Mouse (Mus musculus) adrenal gland, adult 2 months (tissue): ENCODE data around the gene Slc22a3. TPM values are rescaled to one million over a fixed set of nuclear protein-coding genes. Genes with fewer than 3 reads are reported as not detected.

Source experiments
- DNase-seq: peaks from one replicate; pipeline ENCODE4 v3.0.0; 2021
- long read RNA-seq: library from polyadenylated mRNA; stranded (forward); transcript quantifications from one replicate; pipeline ENCODE4 v2.0.0, GENCODE M21; 2021
- polyA plus RNA-seq: library from polyadenylated mRNA; depleted of rRNA; stranded (reverse); fragments of >200 nt; gene quantifications from 2 replicates; pipeline ENCODE4 v1.2.3, GENCODE M21; 2012; rRNA removed
- total RNA-seq, 2 experiments: library from RNA; stranded (reverse); gene quantifications; 2 replicates each; pipeline ENCODE4 v1.2.3; 2021

The Slc22a3 gene
- total RNA-seq (10 to 100 TPM in 1 of 2 experiments, 1 to 10 TPM in 1; 5.7 to 12.0 TPM), polyA plus RNA-seq (5.7 and 9.7 TPM in 2 replicates)
- long read RNA-seq, transcript Slc22a3-201 (11 exons, 3,504 nt), result major isoform, 11 of 14 reads
- long read RNA-seq, partial matches to known transcripts, result 0 of 14 reads
- long read RNA-seq, other reads (novel, unspliced or antisense), result 3 of 14 reads

GRCm38 (mm10) chr17:12507654-12508204 lies at the start of gene Slc22a3:
Slc22a3 (minus strand) TSS chr17:12507704.
- no peak for DNase-seq

GRCm38 (mm10) chr17:12534353-12535145 lies 27.0 kb upstream of the Slc22a3 start:
- peak; percentile 77 for DNase-seq

- peak; percentile 43 for DNase-seq
Observed at GRCm38 (mm10) chr17:12532115-12532514, 24.6 kb upstream of the Slc22a3 start.

GRCm38 (mm10) chr17:12530081-12530480 lies 22.6 kb upstream of the Slc22a3 start:
- peak; percentile 32 for DNase-seq

GRCm38 (mm10) chr17:12529384-12529985 lies 22.0 kb upstream of the Slc22a3 start:
- DNase-seq, result no peak

GRCm38 (mm10) chr17:12519089-12519488 lies 11.6 kb upstream of the Slc22a3 start:
- no peak for DNase-seq

GRCm38 (mm10) chr17:12518194-12518593 lies 10.7 kb upstream of the Slc22a3 start:
- peak; percentile 24 for DNase-seq

GRCm38 (mm10) chr17:12513997-12514396 lies 6.5 kb upstream of the Slc22a3 start:
- no peak for DNase-seq

GRCm38 (mm10) chr17:12513107-12513923 lies 5.8 kb upstream of the Slc22a3 start:
- DNase-seq, result no peak

GRCm38 (mm10) chr17:12511193-12511592 lies 3.7 kb upstream of the Slc22a3 start:
- no peak for DNase-seq

GRCm38 (mm10) chr17:12508376-12508775 lies 872 bp upstream of the Slc22a3 start:
- no peak for DNase-seq

- peak; percentile 45 for DNase-seq
Observed at GRCm38 (mm10) chr17:12506903-12507563, 471 bp downstream of the Slc22a3 start.

- DNase-seq, result no peak
Observed at GRCm38 (mm10) chr17:12505708-12506107, 1.8 kb downstream of the Slc22a3 start.

- DNase-seq, result no peak
Observed at GRCm38 (mm10) chr17:12499426-12499825, 8.1 kb downstream of the Slc22a3 start.

GRCm38 (mm10) chr17:12495558-12495957 lies 11.9 kb downstream of the Slc22a3 start:
- DNase-seq, result no peak

GRCm38 (mm10) chr17:12491591-12491990 lies 15.9 kb downstream of the Slc22a3 start:
- no peak for DNase-seq

GRCm38 (mm10) chr17:12489888-12490287 lies 17.6 kb downstream of the Slc22a3 start:
- no peak for DNase-seq

GRCm38 (mm10) chr17:12485657-12486056 lies 21.8 kb downstream of the Slc22a3 start:
- no peak for DNase-seq

GRCm38 (mm10) chr17:12479416-12479815 lies 28.1 kb downstream of the Slc22a3 start:
- DNase-seq, result no peak

GRCm38 (mm10) chr17:12474509-12475083 lies 32.9 kb downstream of the Slc22a3 start:
- no peak for DNase-seq

- DNase-seq, result no peak
Observed at GRCm38 (mm10) chr17:12472547-12472946, 35.0 kb downstream of the Slc22a3 start.
